Mouse (Mus musculus) G1E (cell line): Measurements from ENCODE around the gene Col24a1. TPM values are rescaled to one million over a fixed set of nuclear protein-coding genes. Genes with fewer than 3 reads are reported as not detected.

ENCODE experiments used
- ATAC-seq: 2 replicates; pipeline ENCODE4 v1.8.0; 2016; ENCODE audit warnings: mild to moderate bottlenecking; ENCODE audit not compliant: insufficient number of reproducible peaks, poor library complexity, low FRiP score, severe bottlenecking; ENCODE audit errors: extremely low read depth
- DNase-seq: peaks from one replicate; pipeline ENCODE4 v3.0.0; 2012; ENCODE audit warnings: low spot score
- H3K27me3 ChIP-seq: 2 replicates; pipeline ENCODE4 v1.6.1; 2012; ENCODE audit warnings: mild to moderate bottlenecking, low read length, inconsistent platforms; ENCODE audit not compliant: insufficient read depth
- H3K36me3 ChIP-seq: replicated peaks from 2 replicates; pipeline ENCODE3; 2012; ENCODE audit warnings: mild to moderate bottlenecking, inconsistent platforms
- H3K4me1 ChIP-seq: 2 replicates; pipeline ENCODE4 v1.6.1; 2012; ENCODE audit warnings: low read depth, low read length, inconsistent platforms, mixed read lengths; ENCODE audit not compliant: insufficient read depth
- H3K4me3 ChIP-seq: 2 replicates; pipeline ENCODE4 v1.5.1; 2012; ENCODE audit warnings: low read depth, mild to moderate bottlenecking, inconsistent platforms, low read length, moderate library complexity, mixed read lengths
- H3K9me3 ChIP-seq: replicated peaks from 2 replicates; pipeline ENCODE4 v1.6.1; 2012; ENCODE audit warnings: inconsistent platforms
- CTCF ChIP-seq: IDR thresholded peaks from 2 replicates; pipeline ENCODE4 v1.5.1; 2012; ENCODE audit warnings: low read depth, low read length, inconsistent platforms, mixed read lengths
- GATA1 ChIP-seq: IDR thresholded peaks from 2 replicates; pipeline ENCODE4 v1.6.1; 2012; ENCODE audit warnings: borderline replicate concordance, low read length, inconsistent platforms, mixed read lengths
- GATA2 ChIP-seq: IDR thresholded peaks from 2 replicates; pipeline ENCODE4 v1.6.1; 2012; ENCODE audit warnings: low read depth, low read length, inconsistent platforms, borderline replicate concordance
- POLR2AphosphoS5 ChIP-seq: IDR thresholded peaks from 2 replicates; pipeline ENCODE4 v1.6.1; 2012; ENCODE audit warnings: low read depth, low read length, inconsistent platforms; ENCODE audit not compliant: insufficient replicate concordance
- TAL1 ChIP-seq: conservative IDR thresholded peaks from 2 replicates; pipeline ENCODE4 v1.6.1; 2012; ENCODE audit warnings: low read depth, low read length, inconsistent platforms, mixed read lengths
- polyA plus RNA-seq: library from polyadenylated mRNA; stranded (reverse); fragments of >175 nt; gene quantifications from 2 replicates; pipeline ENCODE4 v1.2.3, GENCODE M21; 2012
- total RNA-seq, 2 experiments: library from RNA; stranded (forward) in 1 of 2; stranded (reverse) in 1 of 2; fragments of 200-1000 nt in 1 of 2; fragments of >200 nt in 1 of 2; fragmentation: Nextera tagmentation in 1 of 2; gene quantifications; 2 replicates each; pipeline ENCODE4 v1.2.3; 2014 to 2017

Gene Col24a1
- total and polyA plus RNA-seq, 3 experiments, result 0.66 TPM; not detected in 2

GRCm38 (mm10) chr3:145339851-145340499, 47.7 kb downstream of the Col24a1 start:
- DNase-seq, result no peak
- no peak for ATAC-seq
- TF ChIP-seq CTCF (no peak), TAL1 (no peak), POLR2AphosphoS5 (no peak), GATA2 (no peak), GATA1 (no peak)
- no peaks in the 10 kb centered on the region for H3K27me3 ChIP-seq
- H3K36me3 ChIP-seq, result no peaks in the 10 kb centered on the region
- no peaks in the 10 kb centered on the region for H3K4me1 ChIP-seq
- H3K9me3 ChIP-seq, result peaks cover 7% of the 10 kb centered on the region; the same call in 1 of the 2 replicates
- H3K4me3 ChIP-seq, result no peak overlapping the region

GRCm38 (mm10) chr3:145348690-145349089, 56.4 kb downstream of the Col24a1 start:
- TF ChIP-seq GATA1 (no peak), TAL1 (no peak)
- DNase-seq (no peak), ATAC-seq (no peak)

DNA sequence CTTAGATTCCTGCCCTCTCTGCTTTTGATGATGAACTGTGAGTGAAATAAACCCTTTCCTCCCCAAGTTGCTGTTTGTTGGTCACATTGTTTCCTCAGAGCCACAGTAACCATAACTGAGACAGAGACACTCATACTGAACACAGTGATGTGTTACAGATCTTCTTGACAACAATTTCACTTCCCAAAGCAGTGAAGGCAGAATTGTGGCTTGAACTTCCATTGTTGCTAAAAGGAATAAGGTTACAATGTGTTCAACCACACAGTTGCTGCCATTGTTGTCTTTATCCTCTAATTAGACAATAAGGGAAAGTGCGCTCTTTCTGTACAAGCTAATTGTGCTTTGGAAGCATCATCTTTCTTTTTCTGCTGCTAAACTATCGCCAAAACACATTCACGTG, 61.7 kb downstream of the Col24a1 start:
- H3K27me3 ChIP-seq, result no peaks in the 10 kb centered on the region

More at GRCm38 (mm10) chr3:145348690-145349089, 56.4 kb downstream of the Col24a1 start:
- Histone ChIP-seq H3K9me3 (0 out of 2 replicates have a peak, but pooled peaks cover 2% of the 10 kb centered on the region), H3K4me3 (no peak overlapping the region), H3K4me1 (no peaks in the 10 kb centered on the region), H3K36me3 (no peaks in the 10 kb centered on the region), H3K27me3 (no peaks in the 10 kb centered on the region)

GRCm38 (mm10) chr3:145356865-145357487, 64.7 kb downstream of the Col24a1 start:
- DNase-seq (no peak), ATAC-seq (no peak)
- H3K27me3 ChIP-seq, result no peaks in the 10 kb centered on the region
- no peaks in the 10 kb centered on the region for H3K4me1 ChIP-seq
- no peaks in the 10 kb centered on the region for H3K36me3 ChIP-seq
- H3K4me3 ChIP-seq, result no peak overlapping the region
- TF ChIP-seq POLR2AphosphoS5, result no peak
- H3K9me3 ChIP-seq, result 0 out of 2 replicates have a peak, but pooled peaks cover 2% of the 10 kb centered on the region

More for the DNA sequence above, 61.7 kb downstream of the Col24a1 start:
- DNase-seq, result no peak
- Histone ChIP-seq H3K4me1 (no peaks in the 10 kb centered on the region), H3K4me3 (no peak overlapping the region), H3K9me3 (0 out of 2 replicates have a peak, but pooled peaks cover 2% of the 10 kb centered on the region), H3K36me3 (no peaks in the 10 kb centered on the region)
- TF ChIP-seq GATA1, result no peak
- no peak for TF ChIP-seq CTCF
- TF ChIP-seq TAL1, result no peak
- TF ChIP-seq GATA2, result no peak
- no peak for TF ChIP-seq POLR2AphosphoS5
- no peak for ATAC-seq

- Histone ChIP-seq H3K27me3 (no peaks in the 10 kb centered on the region), H3K36me3 (no peaks in the 10 kb centered on the region), H3K9me3 (no peaks in the 10 kb centered on the region; the same call in none of the 2 replicates), H3K4me3 (no peak overlapping the region), H3K4me1 (no peaks in the 10 kb centered on the region)
- TF ChIP-seq GATA1, result no peak
- no peak for TF ChIP-seq GATA2
- DNase-seq, result no peak
- ATAC-seq, result no peak
These were observed 73.0 kb downstream of the Col24a1 start for GRCm38 (mm10) chr3:145365227-145365626.

DNA sequence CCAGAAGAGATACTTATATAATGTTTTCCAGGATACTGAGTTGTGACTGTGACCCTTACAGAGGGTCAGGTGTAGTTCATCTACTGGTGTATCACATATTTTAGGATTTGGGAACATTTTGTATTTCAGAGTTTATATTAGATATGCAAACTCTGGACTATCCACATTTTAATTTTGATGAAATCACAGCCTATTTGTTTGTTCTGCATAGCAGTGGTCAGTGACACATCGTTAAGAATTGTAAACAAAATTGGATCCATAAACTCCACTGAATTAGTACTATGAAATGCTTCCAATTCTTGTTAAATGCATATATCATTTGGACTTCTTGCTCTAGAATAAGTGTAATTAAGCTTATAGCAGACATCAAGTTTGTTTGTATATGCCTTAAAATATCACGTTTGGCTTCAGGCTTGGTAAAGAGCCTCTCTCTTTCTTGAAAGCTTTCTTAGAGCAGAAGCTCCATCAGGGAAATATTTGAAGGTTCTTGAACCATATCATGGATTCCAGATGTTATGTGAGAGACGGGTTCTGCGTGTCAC, 75.0 kb downstream of the Col24a1 start:
- DNase-seq (no peak), ATAC-seq (no peak)
- Histone ChIP-seq H3K4me3 (no peak overlapping the region), H3K4me1 (no peaks in the 10 kb centered on the region), H3K36me3 (no peaks in the 10 kb centered on the region), H3K27me3 (no peaks in the 10 kb centered on the region), H3K9me3 (peaks cover 3% of the 10 kb centered on the region)
- TF ChIP-seq GATA1, result no peak
- TF ChIP-seq CTCF, result no peak
- no peak for TF ChIP-seq POLR2AphosphoS5
- no peak for TF ChIP-seq TAL1
- TF ChIP-seq GATA2, result no peak
